Mouse (Mus musculus) heart, adult 9 months (tissue): Measurements from ENCODE around the gene Senp6.
A peak's percentile ranks its signal among the peaks of the same experiment; 100 is the strongest.
"Not testable (repeated sequence)": the region's sequence is repeated elsewhere in the genome, so short reads cannot be mapped to it uniquely, and the experiment has no call there.

ENCODE experiments used
- DNase-seq, 2 experiments: peaks; one replicate each; pipeline ENCODE4 v3.0.0; 2022; ENCODE audit warnings: low spot score in 2 of 2

Gene Senp6

GRCm38 (mm10) chr9:80074949-80075348, 8.2 kb downstream of the Senp6 start:
- no peak for DNase-seq

- DNase-seq: peak in 1 of 2 experiments; percentile 11
Observed at GRCm38 (mm10) chr9:80080941-80081340, 14.2 kb downstream of the Senp6 start.

DNA sequence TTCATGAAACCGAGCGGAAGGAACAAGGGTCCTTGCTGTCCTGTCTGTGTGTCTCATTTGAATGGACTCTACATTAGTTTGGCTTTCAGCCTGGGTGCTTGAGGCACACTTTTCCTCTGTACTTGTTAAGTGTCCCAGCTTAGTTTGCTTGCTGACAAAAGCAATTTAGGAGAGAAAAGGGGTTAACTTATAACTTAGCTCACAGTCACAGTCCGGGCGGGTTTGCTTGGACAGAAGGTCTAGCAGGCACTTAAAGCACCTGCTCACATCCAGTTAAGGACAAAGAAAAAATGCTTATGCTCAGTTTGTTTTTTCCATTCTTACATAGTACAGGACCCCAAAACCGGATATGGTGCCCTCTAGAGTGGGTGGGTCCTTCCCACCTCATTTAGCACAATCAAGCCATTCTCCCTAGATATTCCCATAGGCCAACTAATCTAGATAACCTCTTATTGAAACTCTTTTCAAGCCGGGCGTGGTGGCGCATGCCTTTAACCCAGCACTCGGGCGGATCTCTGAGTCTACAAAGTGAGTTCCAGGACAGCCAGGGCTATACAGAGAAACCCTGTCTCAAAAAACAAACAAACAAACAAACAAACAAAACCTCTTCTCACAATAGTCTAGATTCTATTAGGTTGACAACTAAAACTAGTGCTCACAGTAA, 17.9 kb downstream of the Senp6 start:
- DNase-seq: no peak

DNA sequence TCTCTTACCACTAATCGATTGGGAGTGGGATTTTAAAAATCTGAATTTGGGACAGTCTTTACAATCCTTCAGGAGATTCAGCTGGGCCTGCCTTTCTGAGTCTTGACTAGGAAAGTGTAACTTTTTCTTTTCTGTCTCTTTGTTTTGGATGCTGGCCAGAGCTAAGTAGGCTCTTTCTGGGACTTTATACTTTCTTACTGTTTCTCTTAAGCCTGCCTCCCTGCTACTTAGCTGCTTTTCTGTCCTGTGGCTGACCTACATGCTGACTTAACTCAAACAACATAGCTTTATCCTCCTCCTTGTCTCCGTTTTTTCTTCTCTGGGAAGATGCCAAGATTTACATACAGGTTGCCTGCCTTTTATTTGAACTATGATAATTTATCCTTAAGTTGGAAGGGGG, 19.0 kb downstream of the Senp6 start:
- no peak for DNase-seq

GRCm38 (mm10) chr9:80086272-80086966, 19.7 kb downstream of the Senp6 start:
- DNase-seq: not testable (repeated sequence)

DNA sequence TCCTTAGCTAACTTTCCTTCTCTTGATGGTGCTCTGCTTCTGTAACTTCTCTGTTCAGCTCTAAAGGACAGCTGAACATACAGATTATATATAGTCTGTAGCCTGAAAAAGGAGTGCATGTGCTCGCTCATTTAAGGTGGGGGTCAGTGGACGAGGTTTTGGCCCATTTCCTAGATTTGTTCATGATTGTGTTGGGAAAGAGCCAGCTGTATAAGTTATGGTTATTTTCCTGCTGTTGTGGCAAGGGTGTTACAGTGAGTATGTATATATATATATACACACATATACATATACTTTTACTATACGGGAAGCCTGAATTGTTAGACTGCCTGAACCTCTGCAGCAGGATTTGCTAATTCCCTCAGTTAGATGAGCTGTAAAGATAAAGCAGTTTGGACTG, 22.7 kb downstream of the Senp6 start:
- DNase-seq: no peak

- no peak for DNase-seq
Observed at GRCm38 (mm10) chr9:80096325-80096724, 29.6 kb downstream of the Senp6 start.

DNA sequence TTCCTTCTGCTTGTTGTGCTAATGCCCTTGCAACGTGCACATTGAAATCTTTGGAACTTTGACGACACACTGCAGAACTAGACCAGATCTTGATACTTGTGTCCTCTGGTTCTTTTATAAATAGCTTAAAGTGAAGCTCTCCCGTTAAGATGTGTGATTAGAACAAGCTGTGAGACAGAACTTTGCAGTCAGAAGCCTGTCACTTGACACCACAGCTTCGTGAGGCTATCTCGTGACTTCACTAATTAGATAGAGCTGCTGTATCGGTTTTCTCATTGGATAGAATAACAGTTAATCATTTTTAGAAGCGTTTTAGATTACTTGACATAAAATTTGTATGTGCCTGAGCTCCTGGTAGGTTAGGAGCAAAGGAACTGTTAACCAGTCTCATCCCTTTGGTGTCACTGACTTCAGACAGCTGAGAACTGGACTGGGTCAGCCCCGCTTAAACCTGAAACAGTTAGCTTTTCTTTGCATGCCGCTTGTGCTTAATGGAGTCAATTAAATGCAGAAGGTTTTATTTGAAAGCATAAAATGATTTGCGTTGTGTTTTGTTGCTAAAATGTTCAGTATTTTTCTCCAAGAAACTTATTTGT, 79.4 kb downstream of the Senp6 start:
- no peak for DNase-seq

DNA sequence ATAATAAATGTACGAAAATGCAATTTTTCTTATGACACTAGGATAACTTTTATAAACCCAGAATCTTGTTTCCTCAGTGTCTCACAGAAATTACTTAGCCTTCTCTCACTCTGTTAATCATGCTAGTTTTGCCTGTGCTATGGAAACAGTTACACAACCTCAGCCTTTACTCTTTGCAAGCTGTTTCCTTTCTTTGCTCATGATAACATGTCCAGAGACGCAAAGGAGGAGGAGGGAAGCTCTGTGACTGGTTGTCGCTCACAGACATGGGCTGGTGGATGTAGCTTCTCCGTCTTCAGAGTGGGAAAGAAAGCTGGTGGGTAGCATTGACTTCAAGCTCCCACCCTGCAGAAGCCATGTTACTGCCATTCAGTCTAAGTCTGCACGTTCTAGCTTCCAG, 82.9 kb downstream of the Senp6 start:
- no peak for DNase-seq

- DNase-seq: peak; percentile 55 to 65
Observed at GRCm38 (mm10) chr9:80155277-80155676, 88.6 kb downstream of the Senp6 start.

DNA sequence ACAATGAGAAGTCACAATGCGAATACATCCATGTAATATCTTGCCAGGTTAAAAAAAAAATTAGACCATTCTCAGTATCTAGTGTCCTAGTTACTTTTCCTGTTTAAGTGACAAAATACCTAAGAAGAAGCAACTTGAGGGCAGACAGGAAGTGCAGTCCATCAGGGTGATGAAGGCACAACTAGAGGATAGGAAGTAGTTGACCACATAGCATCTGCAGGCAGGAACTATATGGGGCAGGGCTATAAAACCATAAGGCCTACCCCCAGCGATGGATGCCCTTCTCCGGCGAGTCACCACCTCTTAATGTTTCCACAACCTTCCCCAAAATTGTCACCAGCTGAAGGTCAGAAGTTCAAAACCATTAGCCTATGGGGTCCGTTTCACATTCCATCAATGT, 90.1 kb downstream of the Senp6 start:
- DNase-seq: no peak

- no peak for DNase-seq
Observed at GRCm38 (mm10) chr9:80157840-80158465, 91.2 kb downstream of the Senp6 start.

DNA sequence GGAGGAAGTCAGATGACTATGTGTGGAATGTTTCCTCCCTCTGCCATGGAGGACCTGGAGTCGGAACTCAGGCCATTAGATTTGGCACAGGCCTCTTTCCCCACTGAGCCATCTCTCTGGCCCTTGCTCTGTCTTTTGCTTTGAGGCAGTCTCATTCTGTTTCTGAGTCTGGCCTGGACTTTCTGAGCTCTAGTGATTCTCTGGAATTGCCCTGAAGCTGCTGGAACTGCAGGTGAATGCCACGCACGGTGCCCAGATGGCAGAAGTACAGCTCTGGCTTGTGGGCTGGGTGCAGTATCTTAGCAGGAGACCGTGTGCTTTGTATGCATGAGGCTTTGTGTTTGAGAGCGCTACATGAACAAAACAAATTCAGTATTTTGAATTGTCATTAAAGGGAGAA, 92.2 kb downstream of the Senp6 start:
- no peak for DNase-seq

DNA sequence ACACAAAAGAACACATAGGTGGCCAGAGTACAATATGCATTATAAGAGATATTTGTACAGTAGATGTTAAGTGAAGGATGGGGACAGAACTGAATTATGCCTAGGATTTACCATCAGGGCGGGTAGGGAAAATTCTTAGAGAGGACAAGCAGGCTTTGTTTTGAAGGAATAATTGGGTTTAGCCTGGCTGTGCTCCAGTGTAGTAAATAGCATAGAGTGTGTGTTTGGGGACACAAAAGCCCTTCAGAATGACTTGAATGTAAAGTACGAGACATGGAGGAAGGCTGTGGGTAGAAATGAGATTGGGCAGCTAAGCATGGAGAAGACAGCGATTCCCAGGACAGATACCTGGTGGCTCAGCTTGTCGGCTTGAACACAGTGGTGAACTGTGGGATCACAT, 94.7 kb downstream of the Senp6 start:
- no peak for DNase-seq

DNA sequence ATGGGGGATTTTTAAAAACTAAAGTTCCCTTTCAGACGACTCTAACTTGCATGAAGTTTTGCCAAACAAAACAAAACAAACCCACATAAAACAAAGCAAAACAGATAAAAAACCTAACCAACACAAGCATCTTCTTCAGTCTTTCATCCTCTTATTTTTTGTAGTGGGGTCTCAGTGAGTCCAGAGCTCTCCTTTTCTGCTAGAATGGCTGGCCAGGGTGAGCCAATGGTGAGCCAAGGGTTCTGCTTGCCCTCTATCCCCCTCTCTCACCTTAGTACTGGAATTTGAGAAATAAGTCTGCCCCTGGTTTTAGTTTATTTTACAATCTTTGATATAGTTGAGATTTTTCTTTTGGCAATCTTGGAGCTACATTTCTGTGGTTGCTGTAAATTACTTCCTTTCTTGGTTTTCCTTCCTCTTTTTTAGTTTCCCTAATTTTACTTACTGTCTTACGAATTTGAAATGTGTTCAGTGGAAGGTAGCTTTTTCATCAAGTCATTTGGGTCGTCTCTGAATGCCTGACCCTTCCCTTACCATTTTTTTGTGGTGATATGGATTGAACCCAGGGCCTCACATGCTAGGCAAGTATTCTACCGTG, 96.5 kb downstream of the Senp6 start:
- DNase-seq: no peak

DNA sequence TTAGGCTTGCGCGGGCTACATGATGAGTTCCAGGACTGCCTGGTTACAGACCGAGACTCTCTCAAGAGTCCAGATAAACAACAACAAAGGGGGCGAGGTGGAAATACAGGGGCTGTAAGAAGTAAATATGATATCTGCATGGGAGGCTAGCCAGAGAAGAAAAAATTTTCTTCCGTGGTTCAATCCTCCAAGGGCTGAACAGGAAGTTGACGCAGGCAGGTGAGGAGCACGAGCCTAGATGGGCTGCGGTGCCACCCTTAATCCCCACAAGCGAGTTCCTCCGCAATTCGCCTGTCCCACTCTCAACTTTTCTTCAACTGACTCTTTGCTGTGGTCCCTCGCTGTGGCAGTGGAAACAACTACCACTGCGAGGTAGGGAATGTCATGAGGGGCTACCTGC, 97.5 kb downstream of the Senp6 start:
- peak in 1 of 2 experiments; percentile 22 for DNase-seq

GRCm38 (mm10) chr9:80164611-80165474, 98.1 kb downstream of the Senp6 start, which contains the start of gene Myo6:
Gene Myo6 (plus strand): TSS chr9:80165031.
- peak; percentile 94 to 95 for DNase-seq

DNA sequence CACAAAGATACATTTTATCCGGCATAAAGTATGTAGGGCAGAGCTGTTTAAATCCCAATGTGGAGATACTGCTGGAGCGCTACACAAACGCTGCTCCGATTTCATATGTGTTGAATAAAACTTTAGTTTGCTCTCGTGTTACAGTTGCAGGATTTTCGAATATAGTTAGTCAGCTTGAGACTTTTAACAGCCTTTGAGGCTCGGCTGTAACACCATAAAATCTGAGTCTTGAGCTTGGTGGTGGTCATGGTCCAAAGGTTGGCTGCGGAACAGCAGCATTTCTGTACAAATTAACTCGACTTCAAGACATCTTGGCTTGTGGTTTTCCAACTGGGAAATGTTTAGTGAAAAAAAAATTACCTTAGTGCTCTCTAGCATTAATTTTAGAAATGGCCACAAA, 99.0 kb downstream of the Senp6 start:
- no peak for DNase-seq

- peak in 1 of 2 experiments; percentile 13 for DNase-seq
Observed at GRCm38 (mm10) chr9:80166425-80166824, 99.7 kb downstream of the Senp6 start.

- no peak for DNase-seq
Observed at GRCm38 (mm10) chr9:80167089-80167488, 100.4 kb downstream of the Senp6 start.

DNA sequence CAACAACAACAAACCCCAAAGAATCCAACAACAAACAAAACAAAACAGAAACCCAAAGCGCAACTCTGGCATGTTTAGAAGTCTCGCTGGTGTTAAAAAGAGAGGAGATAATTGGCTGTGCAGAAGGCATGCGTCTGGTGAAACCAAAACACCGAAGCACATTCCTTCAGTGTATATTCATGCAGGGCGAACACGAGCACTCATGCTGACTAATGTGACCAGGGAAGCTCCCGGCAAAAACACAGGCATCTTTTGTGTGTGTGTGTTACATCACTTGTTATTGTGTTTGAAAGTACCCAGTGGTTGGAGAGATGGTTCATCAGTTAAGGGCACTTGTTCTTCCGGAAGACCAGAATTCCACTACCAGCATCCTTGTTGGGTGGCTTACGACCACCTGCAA, 102.8 kb downstream of the Senp6 start:
- no peak for DNase-seq
